Comparison of ENCODE assay signal across 8 mouse cellular contexts in the genomic region with DNA sequence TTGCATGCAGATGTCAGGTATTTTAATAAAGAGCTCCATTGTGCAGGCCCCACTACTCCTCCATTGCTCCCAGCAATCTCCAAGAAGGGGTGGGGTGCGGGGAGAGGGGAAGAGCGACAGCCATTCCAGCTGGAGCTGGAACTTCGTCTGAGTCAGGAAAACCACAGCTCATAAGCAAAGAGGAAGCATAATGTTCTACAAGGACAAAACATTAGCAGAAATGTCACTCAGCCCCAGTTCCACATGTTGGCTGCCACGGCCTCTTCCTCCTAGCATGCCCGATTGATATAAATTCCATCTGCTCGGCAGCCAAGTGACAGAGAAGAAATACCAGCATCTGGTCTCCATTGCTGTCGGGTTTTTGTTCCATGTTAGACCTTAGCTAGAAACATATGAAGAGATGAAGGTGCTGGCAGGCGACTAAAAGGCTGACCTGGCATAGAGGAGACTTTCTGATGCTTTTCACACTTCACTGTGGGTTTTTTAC.
DNase-seq lines count a peak whose midpoint lies in the region; ATAC-seq and TF ChIP-seq lines count a peak whose summit lies in the region.
"Had no signal": no experiment of that assay in that cellular context is flagged by ENCODE, and none has a peak within 500 bp of the region (broad histone marks: within the 10 kb centered on the region; RNA-seq: fewer than 3 reads in every experiment).

No protein-coding gene starts in this region.

- no peak for ATAC-seq in midbrain, embryonic 11.5 days (ENCODE audit: low FRiP score)
- ATAC-seq in midbrain, embryonic 15.5 days (replicated peaks): no peak
- peak; percentile 62 for ATAC-seq in embryonic facial prominence, embryonic 14.5 days (ENCODE audit: low read depth)
- no peak for ATAC-seq in hindbrain, postnatal 0 days
- ATAC-seq in stomach, embryonic 16.5 days (ENCODE audit: insufficient read depth, low FRiP score): no peak

- no peak overlapping the region for H3K9ac ChIP-seq in midbrain, embryonic 11.5 days (ENCODE audit: low read length)
- H3K9ac ChIP-seq in midbrain, embryonic 15.5 days: no peak overlapping the region
- no peak overlapping the region for H3K9ac ChIP-seq in embryonic facial prominence, embryonic 14.5 days (ENCODE audit: low read depth, low read length)
- H3K9ac ChIP-seq in hindbrain, postnatal 0 days (replicated peaks; ENCODE audit: low read length): no peak overlapping the region
- H3K9ac ChIP-seq in stomach, embryonic 16.5 days (ENCODE audit: low read length): no peak overlapping the region
- H3K9ac ChIP-seq: liver, embryonic 14.5 days had no signal

- no peaks in the 10 kb centered on the region for H3K27me3 ChIP-seq in midbrain, embryonic 11.5 days (ENCODE audit: control insufficient read depth, insufficient read depth, low read length)
- H3K27me3 ChIP-seq in midbrain, embryonic 15.5 days (replicated peaks): no peaks in the 10 kb centered on the region
- no peaks in the 10 kb centered on the region; the same call in 1 of the 2 replicates for H3K27me3 ChIP-seq in embryonic facial prominence, embryonic 14.5 days (replicated peaks; ENCODE audit: control insufficient read depth, insufficient read depth, low read length)
- no peaks in the 10 kb centered on the region for H3K27me3 ChIP-seq in hindbrain, postnatal 0 days (ENCODE audit: insufficient read depth, low read length)
- no peaks in the 10 kb centered on the region for H3K27me3 ChIP-seq in stomach, embryonic 16.5 days (ENCODE audit: control insufficient read depth, insufficient read depth, low read length)

- H3K27ac ChIP-seq in midbrain, embryonic 11.5 days (ENCODE audit: low read depth, low read length): no peak overlapping the region
- H3K27ac ChIP-seq in midbrain, embryonic 15.5 days: no peak overlapping the region
- H3K27ac ChIP-seq in embryonic facial prominence, embryonic 14.5 days (replicated peaks; ENCODE audit: low read depth, low read length): peak overlapping the region; percentile 66
- H3K27ac ChIP-seq in hindbrain, postnatal 0 days: no peak overlapping the region
- H3K27ac ChIP-seq in stomach, embryonic 16.5 days (ENCODE audit: low read length): peak overlapping the region; percentile 57
- H3K27ac ChIP-seq: liver, embryonic 14.5 days had no signal

- H3K4me2 ChIP-seq in midbrain, embryonic 11.5 days: no peak overlapping the region
- no peak overlapping the region for H3K4me2 ChIP-seq in midbrain, embryonic 15.5 days
- H3K4me2 ChIP-seq in embryonic facial prominence, embryonic 14.5 days (ENCODE audit: low read depth, low read length): peak overlapping the region; percentile 13; the same call in 1 of the 2 replicates
- H3K4me2 ChIP-seq in hindbrain, postnatal 0 days (ENCODE audit: low read depth, low read length): no peak overlapping the region
- no peak overlapping the region for H3K4me2 ChIP-seq in stomach, embryonic 16.5 days (ENCODE audit: low read depth, low read length)

- no peaks in the 10 kb centered on the region for H3K36me3 ChIP-seq in midbrain, embryonic 11.5 days (ENCODE audit: control insufficient read depth, insufficient read depth, low read length)
- H3K36me3 ChIP-seq in midbrain, embryonic 15.5 days (replicated peaks): no peaks in the 10 kb centered on the region
- no peaks in the 10 kb centered on the region for H3K36me3 ChIP-seq in embryonic facial prominence, embryonic 14.5 days (ENCODE audit: control insufficient read depth, insufficient read depth, low read length)
- no peaks in the 10 kb centered on the region for H3K36me3 ChIP-seq in hindbrain, postnatal 0 days (ENCODE audit: insufficient read depth, low read length)
- no peaks in the 10 kb centered on the region for H3K36me3 ChIP-seq in stomach, embryonic 16.5 days (ENCODE audit: control insufficient read depth, insufficient read depth, low read length)

- H3K4me3 ChIP-seq in midbrain, embryonic 11.5 days (ENCODE audit: low read depth, low read length): no peak overlapping the region
- H3K4me3 ChIP-seq in midbrain, embryonic 15.5 days: no peak overlapping the region
- H3K4me3 ChIP-seq in embryonic facial prominence, embryonic 14.5 days (ENCODE audit: low read depth, low read length): no peak overlapping the region
- H3K4me3 ChIP-seq in hindbrain, postnatal 0 days (ENCODE audit: low read length): no peak overlapping the region
- no peak overlapping the region for H3K4me3 ChIP-seq in stomach, embryonic 16.5 days (replicated peaks; ENCODE audit: low read length)

- peak; percentile 84 for DNase-seq in midbrain, embryonic 11.5 days (ENCODE audit: low spot score, missing footprints)
- peak; percentile 91 for DNase-seq in embryonic facial prominence, embryonic 14.5 days (ENCODE audit: low spot score)
- peak; percentile 23 for DNase-seq in hindbrain, postnatal 0 days (ENCODE audit: low spot score)
- DNase-seq in yolk sac, embryonic 10.5 days (ENCODE audit: low spot score): no peak
- no peak for DNase-seq in left cerebral cortex, postnatal 4 days

- TF ChIP-seq CTCF in hindbrain, postnatal 0 days (IDR thresholded peaks at IDR 0.05; ENCODE audit: low read depth): no peak

- WGBS in midbrain, embryonic 11.5 days: 73% methylated on average over 8 of the region's 8 CpGs
- WGBS in midbrain, embryonic 15.5 days: 59% methylated on average over 8 of the region's 8 CpGs
- WGBS in embryonic facial prominence, embryonic 14.5 days: 10% methylated on average over 8 of the region's 8 CpGs
- 41% methylated on average over 8 of the region's 8 CpGs for WGBS in hindbrain, postnatal 0 days
- WGBS in stomach, embryonic 16.5 days: 33% methylated on average over 8 of the region's 8 CpGs

- intact Hi-C loops in left cerebral cortex, postnatal 4 days (cut with DNase I): no loop called here

- H3K4me1 ChIP-seq in midbrain, embryonic 11.5 days (ENCODE audit: control insufficient read depth, insufficient read depth, low read length): peaks cover 6% of the 10 kb centered on the region
- peaks cover 4% of the 10 kb centered on the region; the same call in 1 of the 2 replicates for H3K4me1 ChIP-seq in midbrain, embryonic 15.5 days
- H3K4me1 ChIP-seq in embryonic facial prominence, embryonic 14.5 days (ENCODE audit: control insufficient read depth, insufficient read depth, low read length): peaks cover 38% of the 10 kb centered on the region
- no peaks in the 10 kb centered on the region for H3K4me1 ChIP-seq in hindbrain, postnatal 0 days (ENCODE audit: insufficient read depth, low read length)
- peaks cover 7% of the 10 kb centered on the region; the same call in 1 of the 2 replicates for H3K4me1 ChIP-seq in stomach, embryonic 16.5 days (ENCODE audit: control insufficient read depth, insufficient read depth, low read length)

- no peaks in the 10 kb centered on the region for H3K9me3 ChIP-seq in midbrain, embryonic 11.5 days (ENCODE audit: control insufficient read depth, low read length)
- no peaks in the 10 kb centered on the region for H3K9me3 ChIP-seq in midbrain, embryonic 15.5 days
- no peaks in the 10 kb centered on the region for H3K9me3 ChIP-seq in embryonic facial prominence, embryonic 14.5 days (ENCODE audit: control insufficient read depth, low read length)
- no peaks in the 10 kb centered on the region for H3K9me3 ChIP-seq in hindbrain, postnatal 0 days (ENCODE audit: low read length)
- H3K9me3 ChIP-seq in stomach, embryonic 16.5 days (replicated peaks; ENCODE audit: control insufficient read depth, low read length): no peaks in the 10 kb centered on the region

Comparison
In these comparisons a context has a peak if more than half of its experiments do, and no peak if none do; other contexts are left out.
1. DNase-seq: peak in midbrain, embryonic 11.5 days (single experiment), embryonic facial prominence, embryonic 14.5 days (single experiment) and hindbrain, postnatal 0 days (single experiment); none in yolk sac, embryonic 10.5 days (single experiment) and left cerebral cortex, postnatal 4 days (single experiment).
2. H3K27ac ChIP-seq: peak in embryonic facial prominence, embryonic 14.5 days (single experiment) and stomach, embryonic 16.5 days (single experiment); none in midbrain, embryonic 11.5 days (single experiment), midbrain, embryonic 15.5 days (single experiment) and hindbrain, postnatal 0 days (single experiment).